Mouse (Mus musculus): ENCODE results near the gene Rsrc1.

GRCm38 (mm10) chr3:67197179-67197578 is 216.0 kb downstream of the Rsrc1 start:
- TF ChIP-seq TCF12 (IDR thresholded peaks at IDR 0.05; ENCODE audit: insufficient read depth, poor library complexity, severe bottlenecking) (no peak), POLR2A (IDR thresholded peaks at IDR 0.05; ENCODE audit: insufficient read length, low read depth) (no peak), E2F4 (IDR thresholded peaks at IDR 0.05; ENCODE audit: insufficient read depth) (no peak), TCF3 (IDR thresholded peaks at IDR 0.05; ENCODE audit: insufficient read length, low read depth) (no peak), MYOD1 (IDR thresholded peaks at IDR 0.05; ENCODE audit: control insufficient read depth in 1 of 3, insufficient read length in 2 of 3, low read depth in 2 of 3) (no peak)

Data from myocyte (in vitro differentiated cells).